Mouse (Mus musculus) common myeloid progenitor, adult 5-6 weeks (primary cell): ENCODE data around the gene Zdhhc15. TPM values are rescaled to one million over a fixed set of nuclear protein-coding genes. Genes with fewer than 3 reads are reported as not detected.
A peak's percentile ranks its signal among the peaks of the same experiment; 100 is the strongest.
"Not testable (repeated sequence)": the region's sequence is repeated elsewhere in the genome, so short reads cannot be mapped to it uniquely, and the experiment has no call there.

Source experiments
- ATAC-seq: replicated peaks from 2 replicates; pipeline ENCODE4 v1.8.0; 2016; ENCODE audit warnings: low read depth, mild to moderate bottlenecking, moderate TSS enrichment, inconsistent platforms; ENCODE audit not compliant: poor library complexity, severe bottlenecking
- total RNA-seq: library from RNA; stranded (forward); fragments of 200-1000, 187-1606 nt; gene quantifications from 2 replicates; pipeline ENCODE4 v1.2.3, GENCODE M21; 2017

The Zdhhc15 gene
- 4.4 and 5.3 TPM in 2 replicates for total RNA-seq

- peak; percentile 92 for ATAC-seq
These were observed at the start of gene Zdhhc15 for GRCm38 (mm10) chrX:104670757-104671549. Gene Zdhhc15 (minus strand): TSS chrX:104671064.

- no peak for ATAC-seq
These were observed 37.1 kb upstream of the Zdhhc15 start for GRCm38 (mm10) chrX:104707935-104708334.

- ATAC-seq = peak; percentile 28; the same call in 1 of the 2 replicates
These were observed 761 bp downstream of the Zdhhc15 start for GRCm38 (mm10) chrX:104669850-104670756.

- no peak for ATAC-seq
These were observed 13.9 kb downstream of the Zdhhc15 start for GRCm38 (mm10) chrX:104656976-104657375.

GRCm38 (mm10) chrX:104612531-104612930 is 58.3 kb downstream of the Zdhhc15 start:
- no peak for ATAC-seq

GRCm38 (mm10) chrX:104603738-104604430 is 67.0 kb downstream of the Zdhhc15 start:
- ATAC-seq = not testable (repeated sequence)

- ATAC-seq = not testable (repeated sequence)
These were observed 68.5 kb downstream of the Zdhhc15 start for GRCm38 (mm10) chrX:104602168-104602859.

GRCm38 (mm10) chrX:104573946-104574345 is 96.9 kb downstream of the Zdhhc15 start:
- no peak for ATAC-seq

GRCm38 (mm10) chrX:104567497-104567896 is 103.4 kb downstream of the Zdhhc15 start:
- ATAC-seq = peak; percentile 94

- no peak; the same call in 1 of the 2 replicates for ATAC-seq
These were observed 125.6 kb downstream of the Zdhhc15 start for GRCm38 (mm10) chrX:104545283-104545682.

GRCm38 (mm10) chrX:104543919-104544595 is 126.8 kb downstream of the Zdhhc15 start:
- ATAC-seq = no peak

- no peak for ATAC-seq
These were observed 128.2 kb downstream of the Zdhhc15 start for GRCm38 (mm10) chrX:104542635-104543034.

GRCm38 (mm10) chrX:104501765-104502164 is 169.1 kb downstream of the Zdhhc15 start:
- no peak for ATAC-seq

GRCm38 (mm10) chrX:104489626-104490355 is 181.1 kb downstream of the Zdhhc15 start:
- ATAC-seq = no peak

GRCm38 (mm10) chrX:104488870-104489467 is 181.9 kb downstream of the Zdhhc15 start:
- 0 out of 2 replicates have a peak, but pooled peaks have one; percentile 47 for ATAC-seq

GRCm38 (mm10) chrX:104488036-104488435 is 182.8 kb downstream of the Zdhhc15 start:
- ATAC-seq = peak; percentile 45; the same call in 1 of the 2 replicates
